Mouse (Mus musculus) myocyte (in vitro differentiated cells): ENCODE measurements at regions not wholly inside any gene's neighbourhood (a gene's known extent, or its start where the extent isn't known, plus 50 kb on each side); places are given as distances from the start of the nearest gene placed in this dataset.

ENCODE experiments used
- CEBPB ChIP-seq: IDR thresholded peaks from 2 replicates; pipeline ENCODE4 v1.6.1; 2011; ENCODE audit warnings: mild to moderate bottlenecking, moderate library complexity; ENCODE audit not compliant: poor library complexity, insufficient read depth, severe bottlenecking
- MAX ChIP-seq: IDR thresholded peaks from one replicate; pipeline ENCODE4 v1.6.1; 2011; ENCODE audit warnings: low read depth, mild to moderate bottlenecking, control low read depth
- MYOD1 ChIP-seq, 3 experiments: IDR thresholded peaks; one replicate each; pipeline ENCODE4 v1.6.1; 2011; ENCODE audit warnings: control low read depth in 2 of 3, low read depth in 2 of 3, mild to moderate bottlenecking in 2 of 3, moderate library complexity in 1 of 3; ENCODE audit not compliant: insufficient read length in 2 of 3, control insufficient read depth in 1 of 3
- MYOG ChIP-seq, 3 experiments: IDR thresholded peaks; one replicate each; pipeline ENCODE4 v1.6.1; 2011; ENCODE audit warnings: control low read depth in 2 of 3, low read depth in 2 of 3, mild to moderate bottlenecking in 2 of 3; ENCODE audit not compliant: insufficient read length in 2 of 3, control insufficient read depth in 1 of 3, insufficient read depth in 1 of 3
- POLR2A ChIP-seq: IDR thresholded peaks from one replicate; pipeline ENCODE4 v1.6.1; 2011; ENCODE audit warnings: low read depth, mild to moderate bottlenecking, control low read depth, moderate library complexity; ENCODE audit not compliant: insufficient read length
- POLR2AphosphoS2 ChIP-seq: IDR thresholded peaks from one replicate; pipeline ENCODE4 v1.6.1; 2011; ENCODE audit warnings: low read depth, control low read depth; ENCODE audit not compliant: insufficient read length
- REST ChIP-seq: IDR thresholded peaks from one replicate; pipeline ENCODE4 v1.6.1; 2011; ENCODE audit warnings: mild to moderate bottlenecking, control low read depth, moderate library complexity; ENCODE audit not compliant: insufficient read depth, insufficient read length
- SRF ChIP-seq: IDR thresholded peaks from one replicate; pipeline ENCODE4 v1.6.1; 2011; ENCODE audit warnings: low read depth; ENCODE audit not compliant: control insufficient read depth, insufficient read length
- TCF12 ChIP-seq: IDR thresholded peaks from one replicate; pipeline ENCODE4 v1.6.1; 2011; ENCODE audit warnings: mild to moderate bottlenecking, control low read depth; ENCODE audit not compliant: poor library complexity, insufficient read depth, severe bottlenecking
- TCF3 ChIP-seq: IDR thresholded peaks from one replicate; pipeline ENCODE4 v1.6.1; 2011; ENCODE audit warnings: low read depth, control low read depth; ENCODE audit not compliant: insufficient read length
- USF1 ChIP-seq: IDR thresholded peaks from one replicate; pipeline ENCODE4 v1.6.1; 2011; ENCODE audit warnings: low read depth, mild to moderate bottlenecking, control low read depth, moderate library complexity

DNA sequence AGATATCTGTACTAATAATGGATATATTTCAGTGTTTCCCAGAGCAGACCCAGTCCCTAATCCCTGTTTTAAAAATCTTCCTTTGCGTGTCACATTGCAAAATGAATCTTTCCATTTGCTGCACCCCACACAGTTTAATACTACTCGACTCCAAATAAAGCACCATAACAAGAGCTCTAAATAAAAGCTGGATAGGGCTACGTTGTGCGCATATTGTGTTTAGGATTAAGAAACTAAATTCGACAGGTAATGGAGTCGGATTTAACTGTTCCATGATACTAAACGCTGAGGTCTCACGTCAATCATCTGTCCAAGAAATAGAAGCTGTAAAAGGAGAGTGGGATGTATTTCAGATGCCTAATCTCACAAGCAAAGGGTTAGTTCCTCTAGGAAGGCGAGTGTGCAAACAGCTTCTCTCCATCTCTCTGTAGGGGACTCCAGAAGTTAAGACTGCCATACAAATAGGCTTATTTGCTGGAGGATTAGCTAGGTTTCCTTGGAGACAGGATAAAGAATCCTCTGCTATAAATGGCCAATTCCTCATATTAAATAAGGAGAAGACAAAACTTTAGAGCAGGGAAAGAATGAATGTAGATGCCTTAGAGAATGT, 544.6 kb downstream of the Olfm4 start:
- TF ChIP-seq POLR2A = no peak
- TF ChIP-seq TCF12 = no peak
- TF ChIP-seq MYOG (IDR thresholded peaks at IDR 0.05; ENCODE audit: control insufficient read depth in 1 of 3, insufficient read depth in 1 of 3, insufficient read length in 2 of 3, low read depth in 2 of 3) = no peak
- no peak for TF ChIP-seq MAX
- no peak for TF ChIP-seq POLR2AphosphoS2
- no peak for TF ChIP-seq USF1
- TF ChIP-seq CEBPB = no peak
- TF ChIP-seq REST = no peak
- TF ChIP-seq MYOD1 (IDR thresholded peaks at IDR 0.05; ENCODE audit: control insufficient read depth in 1 of 3, insufficient read length in 2 of 3, low read depth in 2 of 3) = no peak
- no peak for TF ChIP-seq SRF
- TF ChIP-seq TCF3 = no peak
